Mouse (Mus musculus): ENCODE results near the gene C530008M17Rik.

DNA sequence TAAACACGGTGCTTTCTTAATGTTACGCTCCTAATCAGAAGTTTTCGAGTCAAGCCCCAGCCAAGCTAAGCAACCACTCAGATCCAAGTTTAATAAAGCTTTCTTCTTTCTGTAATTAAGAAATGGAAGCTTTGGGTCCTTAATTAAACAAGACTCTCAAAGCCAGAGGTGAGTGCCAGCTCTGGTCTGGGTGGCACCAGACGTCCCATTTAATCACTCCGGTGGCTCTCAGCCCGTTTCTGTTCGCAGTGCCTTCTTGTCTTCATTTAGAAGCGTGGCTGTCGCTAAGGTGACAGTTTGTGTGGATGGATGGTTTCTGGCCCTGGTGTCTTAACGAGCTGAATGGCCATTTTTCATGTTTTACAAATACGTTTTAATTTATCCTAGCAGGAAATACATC lies 158.7 kb downstream of the C530008M17Rik start:
- TF ChIP-seq CTCF (IDR thresholded peaks at IDR 0.05; ENCODE audit: insufficient read depth, low read length) (no peak), POLR2A (IDR thresholded peaks at IDR 0.05; ENCODE audit: borderline replicate concordance, extremely low read depth, low read depth, low read length) (no peak)

Measured in lung, adult 2 months (tissue).